Mouse (Mus musculus) thymus, adult 2 months (tissue): ENCODE results near the gene Hook2. TPM values are rescaled to one million over a fixed set of nuclear protein-coding genes. Genes with fewer than 3 reads are reported as not detected.

ENCODE experiments used
- DNase-seq: peaks from one replicate; pipeline ENCODE4 v3.0.0; 2021
- H3K27ac ChIP-seq: fragments of 200-500 bp; 2 replicates; pipeline ENCODE4 v1.5.1; 2012; ENCODE audit warnings: low read length, control low read depth; ENCODE audit not compliant: control insufficient read depth, insufficient read depth
- H3K27me3 ChIP-seq: fragments of 200-500 bp; 2 replicates; pipeline ENCODE4 v1.6.1; 2012; ENCODE audit warnings: mild to moderate bottlenecking, low read length, moderate library complexity, mixed read lengths; ENCODE audit not compliant: control insufficient read depth, insufficient read depth
- H3K36me3 ChIP-seq: fragments of 200-500 bp; 2 replicates; pipeline ENCODE4 v1.6.1; 2012; ENCODE audit warnings: mild to moderate bottlenecking, low read length, moderate library complexity; ENCODE audit not compliant: control insufficient read depth, insufficient read depth
- H3K4me1 ChIP-seq: fragments of 200-500 bp; replicated peaks from 2 replicates; pipeline ENCODE4 v1.6.1; 2012; ENCODE audit warnings: low read length; ENCODE audit not compliant: control insufficient read depth, insufficient read depth
- H3K4me3 ChIP-seq: fragments of 200-500 bp; 2 replicates; pipeline ENCODE4 v1.5.1; 2012; ENCODE audit warnings: mild to moderate bottlenecking, low read length, control low read depth, moderate library complexity; ENCODE audit not compliant: control insufficient read depth, insufficient read depth
- CTCF ChIP-seq: fragments of 200-500 bp; IDR thresholded peaks from 2 replicates; pipeline ENCODE4 v1.5.1; 2012; ENCODE audit warnings: mild to moderate bottlenecking, control low read depth, low read length, moderate library complexity, borderline replicate concordance; ENCODE audit not compliant: control insufficient read depth, poor library complexity, insufficient read depth; ENCODE audit errors: extremely low read depth
- POLR2A ChIP-seq: fragments of 200-500 bp; IDR thresholded peaks from 2 replicates; pipeline ENCODE4 v1.6.1; 2012; ENCODE audit warnings: mild to moderate bottlenecking, low read length, control low read depth, moderate library complexity; ENCODE audit not compliant: control insufficient read depth, poor library complexity, insufficient read depth; ENCODE audit errors: extremely low read depth
- WGBS: fragments of 180-500 bp; shearing (Covaris S2); methylation state at CpG from one replicate; pipeline ENCODE4 v1.1.7; 2018; 5-methylcytosine and 5-hydroxymethylcytosine counted together
- polyA plus RNA-seq: library from polyadenylated mRNA; depleted of rRNA; stranded (reverse); fragments of >200 nt; gene quantifications from 2 replicates; pipeline ENCODE4 v1.2.3, GENCODE M21; 2012

Hook2 gene
- polyA plus RNA-seq, 1 experiment: 7.4 TPM

GRCm38 (mm10) chr8:84976031-84976762 is 14.2 kb upstream of the Hook2 start:
- peaks cover 24% of the 10 kb centered on the region for H3K4me1 ChIP-seq
- 2% methylated on average over 61 of the region's 61 CpGs for WGBS
- H3K27me3 ChIP-seq: no peaks in the 10 kb centered on the region
- peak overlapping the region; percentile 79 for H3K4me3 ChIP-seq
- no peaks in the 10 kb centered on the region for H3K36me3 ChIP-seq
- H3K27ac ChIP-seq: peak overlapping the region; percentile 79
- DNase-seq: peak; percentile 95
- TF ChIP-seq POLR2A (peak; percentile 44; the same call in 1 of the 2 replicates), CTCF (0 out of 2 replicates have a peak, but pooled peaks have one; percentile 8)

- H3K27ac ChIP-seq: peak overlapping the region; percentile 79
- no peak for TF ChIP-seq POLR2A
- 0 out of 2 replicates have a peak, but pooled peaks have one; percentile 14 for TF ChIP-seq CTCF
- 1% methylated on average over 25 of the region's 25 CpGs for WGBS
- no peaks in the 10 kb centered on the region for H3K36me3 ChIP-seq
- DNase-seq: no peak
- H3K4me3 ChIP-seq: peak overlapping the region; percentile 79
- no peaks in the 10 kb centered on the region for H3K27me3 ChIP-seq
- H3K4me1 ChIP-seq: peaks cover 27% of the 10 kb centered on the region
Measured at GRCm38 (mm10) chr8:84976763-84977434, 13.5 kb upstream of the Hook2 start.

- H3K36me3 ChIP-seq: no peaks in the 10 kb centered on the region
- H3K4me3 ChIP-seq: peak overlapping the region; percentile 79
- peaks cover 34% of the 10 kb centered on the region for H3K4me1 ChIP-seq
- DNase-seq: peak; percentile 81
- peak overlapping the region; percentile 79 for H3K27ac ChIP-seq
- TF ChIP-seq POLR2A (peak; percentile 70), CTCF (no peak)
- no peaks in the 10 kb centered on the region for H3K27me3 ChIP-seq
- under 1% methylated on average over 70 of the region's 70 CpGs for WGBS
Measured at GRCm38 (mm10) chr8:84977435-84978247, 12.8 kb upstream of the Hook2 start.

GRCm38 (mm10) chr8:84978248-84978940 is 12.0 kb upstream of the Hook2 start, which contains the start of gene Junb:
Gene Junb (minus strand): TSS chr8:84978718.
- DNase-seq: peak; percentile 94
- under 1% methylated on average over 63 of the region's 63 CpGs for WGBS
- Histone ChIP-seq H3K4me1 (peaks cover 37% of the 10 kb centered on the region), H3K27ac (peak within 1 kb of the TSS; percentile 87), H3K36me3 (no peaks in the 10 kb centered on the region), H3K4me3 (peak within 1 kb of the TSS; percentile 79), H3K27me3 (no peaks in the 10 kb centered on the region)
- TF ChIP-seq POLR2A: peak; percentile 100
- TF ChIP-seq CTCF: 0 out of 2 replicates have a peak, but pooled peaks have one; percentile 41

GRCm38 (mm10) chr8:84979599-84980421 is 10.6 kb upstream of the Hook2 start:
- Histone ChIP-seq H3K4me1 (peaks cover 44% of the 10 kb centered on the region), H3K27me3 (no peaks in the 10 kb centered on the region), H3K4me3 (peak overlapping the region; percentile 34), H3K36me3 (no peaks in the 10 kb centered on the region), H3K27ac (peak overlapping the region; percentile 87)
- WGBS: 5% methylated on average over 42 of the region's 42 CpGs
- DNase-seq: peak; percentile 77
- TF ChIP-seq CTCF: no peak
- no peak for TF ChIP-seq POLR2A
